Mouse (Mus musculus) limb, embryonic 10.5 days (tissue): ENCODE measurements around the gene Immp2l. TPM values are rescaled to one million over a fixed set of nuclear protein-coding genes. Genes with fewer than 3 reads are reported as not detected.
A peak's percentile ranks its signal among the peaks of the same experiment; 100 is the strongest.

Experiments used
- DNase-seq: peaks from one replicate; pipeline ENCODE4 v3.0.0-alpha.2; 2017; ENCODE audit warnings: low spot score
- H3K27ac ChIP-seq: fragments of 300-500 bp; sonication (generic); 2 replicates; pipeline ENCODE4 v1.5.1; 2016; ENCODE audit warnings: mild to moderate bottlenecking
- H3K27me3 ChIP-seq: fragments of 300-500 bp; sonication (generic); 2 replicates; pipeline ENCODE4 v1.6.1; 2016; ENCODE audit warnings: low read depth, mild to moderate bottlenecking; ENCODE audit not compliant: poor library complexity, severe bottlenecking
- H3K36me3 ChIP-seq: fragments of 300-500 bp; sonication (generic); 2 replicates; pipeline ENCODE4 v1.6.1; 2016; ENCODE audit warnings: mild to moderate bottlenecking, moderate library complexity
- H3K4me1 ChIP-seq: fragments of 300-500 bp; sonication (generic); 2 replicates; pipeline ENCODE4 v1.6.1; 2016
- H3K4me3 ChIP-seq: fragments of 300-500 bp; sonication (generic); 2 replicates; pipeline ENCODE4 v1.5.1; 2016; ENCODE audit warnings: mild to moderate bottlenecking, moderate library complexity
- H3K9me3 ChIP-seq: fragments of 300-500 bp; sonication (generic); replicated peaks from 2 replicates; pipeline ENCODE4 v1.6.1; 2016; ENCODE audit warnings: mild to moderate bottlenecking
- WGBS: fragments of 180-500 bp; shearing (Covaris S2); methylation state at CpG from one replicate; pipeline ENCODE4 v1.1.7; 2016; 5-methylcytosine and 5-hydroxymethylcytosine counted together
- polyA plus RNA-seq: library from polyadenylated mRNA; unstranded; fragments of >200 nt; fragmentation: Nextera tagmentation; extraction: Ambion mirVana; gene quantifications from 2 replicates; pipeline ENCODE4 v1.2.1, GENCODE M21; 2016

The Immp2l gene
- polyA plus RNA-seq, 1 experiment from 2014 or later, result 8.5 TPM

DNA sequence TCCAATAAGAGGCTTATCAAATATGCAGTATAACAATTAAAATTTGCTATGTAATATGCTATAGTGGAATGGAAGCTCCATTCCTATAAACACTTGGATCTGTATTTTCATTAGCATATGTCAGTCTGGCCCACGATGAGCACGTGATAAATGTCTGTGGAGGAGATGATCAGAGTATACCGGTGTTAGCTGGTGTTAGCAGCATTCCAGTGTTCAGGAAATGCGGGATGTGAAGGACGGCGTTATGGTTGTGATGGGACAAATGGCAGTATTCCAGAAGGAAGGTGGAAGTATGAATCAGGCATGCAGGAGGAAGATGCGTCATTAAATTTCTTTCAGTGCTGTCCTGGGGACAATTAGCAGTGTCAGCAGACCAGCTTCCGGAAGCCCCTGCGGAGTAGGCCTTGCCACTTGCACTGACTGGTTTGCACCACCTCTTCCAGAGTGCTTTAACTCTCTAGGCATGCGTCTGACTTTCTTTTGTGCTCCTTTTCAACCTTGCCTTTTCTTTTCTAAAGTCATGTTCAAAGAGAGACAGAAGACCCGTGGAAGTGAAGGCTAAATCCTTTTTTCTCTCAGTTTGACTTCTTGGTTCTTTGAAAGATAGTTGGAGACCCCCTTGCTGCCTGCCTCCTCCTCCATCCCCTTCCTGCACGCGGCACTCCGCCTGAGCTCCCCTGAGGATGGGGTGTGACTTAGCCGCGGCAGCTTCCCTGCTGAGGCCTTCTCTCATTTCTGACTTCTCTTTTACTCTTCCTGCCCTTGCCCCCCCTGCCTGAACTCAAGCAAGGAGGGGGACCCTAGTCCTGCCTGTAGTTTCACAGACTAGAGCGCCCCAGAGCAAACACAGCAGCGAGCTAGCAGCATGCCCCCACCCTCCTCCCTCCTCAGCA is 541.9 kb downstream of the Immp2l start:
- Histone ChIP-seq H3K27ac (peak overlapping the region; percentile 82), H3K4me3 (peak overlapping the region; percentile 32), H3K4me1 (peaks cover 12% of the 10 kb centered on the region), H3K36me3 (no peaks in the 10 kb centered on the region), H3K27me3 (no peaks in the 10 kb centered on the region), H3K9me3 (no peaks in the 10 kb centered on the region)
- DNase-seq, result peak; percentile 53
- WGBS, result 22% methylated on average over 18 of the region's 18 CpGs

- Histone ChIP-seq H3K9me3 (no peaks in the 10 kb centered on the region), H3K4me3 (peak overlapping the region; percentile 32), H3K4me1 (peaks cover 12% of the 10 kb centered on the region), H3K27me3 (no peaks in the 10 kb centered on the region), H3K36me3 (no peaks in the 10 kb centered on the region), H3K27ac (peak overlapping the region; percentile 82)
- DNase-seq, result no peak
- 26% methylated on average over 1 of the region's 1 CpGs for WGBS
Measured at GRCm38 (mm10) chr12:41566433-41566794, 542.5 kb downstream of the Immp2l start.

GRCm38 (mm10) chr12:41573754-41574153 is 549.9 kb downstream of the Immp2l start:
- 58% methylated on average over 3 of the region's 3 CpGs for WGBS

GRCm38 (mm10) chr12:41575221-41575620 is 551.3 kb downstream of the Immp2l start:
- 92% methylated on average over 4 of the region's 4 CpGs for WGBS
- no peaks in the 10 kb centered on the region for H3K27me3 ChIP-seq
- H3K9me3 ChIP-seq, result no peaks in the 10 kb centered on the region
- H3K36me3 ChIP-seq, result no peaks in the 10 kb centered on the region
- H3K4me3 ChIP-seq, result no peak overlapping the region
- DNase-seq, result no peak
- no peak overlapping the region for H3K27ac ChIP-seq
- H3K4me1 ChIP-seq, result no peaks in the 10 kb centered on the region

More at GRCm38 (mm10) chr12:41573754-41574153, 549.9 kb downstream of the Immp2l start:
- no peak for DNase-seq
- no peaks in the 10 kb centered on the region for H3K9me3 ChIP-seq
- H3K27ac ChIP-seq, result no peak overlapping the region
- H3K4me1 ChIP-seq, result no peaks in the 10 kb centered on the region
- no peaks in the 10 kb centered on the region for H3K27me3 ChIP-seq
- no peak overlapping the region for H3K4me3 ChIP-seq
- no peaks in the 10 kb centered on the region for H3K36me3 ChIP-seq

GRCm38 (mm10) chr12:41593401-41593800 is 569.5 kb downstream of the Immp2l start:
- no peaks in the 10 kb centered on the region for H3K36me3 ChIP-seq
- no peak overlapping the region for H3K27ac ChIP-seq
- H3K4me3 ChIP-seq, result no peak overlapping the region
- 86% methylated on average over 5 of the region's 5 CpGs for WGBS
- H3K4me1 ChIP-seq, result no peaks in the 10 kb centered on the region
- no peaks in the 10 kb centered on the region for H3K27me3 ChIP-seq
- H3K9me3 ChIP-seq, result no peaks in the 10 kb centered on the region
- no peak for DNase-seq

- H3K4me1 ChIP-seq, result no peaks in the 10 kb centered on the region
- no peaks in the 10 kb centered on the region for H3K36me3 ChIP-seq
- no peaks in the 10 kb centered on the region for H3K27me3 ChIP-seq
- no peak overlapping the region for H3K27ac ChIP-seq
- H3K4me3 ChIP-seq, result no peak overlapping the region
- no peak for DNase-seq
- 94% methylated on average over 4 of the region's 4 CpGs for WGBS
- H3K9me3 ChIP-seq, result no peaks in the 10 kb centered on the region
Measured at GRCm38 (mm10) chr12:41594037-41594436, 570.1 kb downstream of the Immp2l start.

DNA sequence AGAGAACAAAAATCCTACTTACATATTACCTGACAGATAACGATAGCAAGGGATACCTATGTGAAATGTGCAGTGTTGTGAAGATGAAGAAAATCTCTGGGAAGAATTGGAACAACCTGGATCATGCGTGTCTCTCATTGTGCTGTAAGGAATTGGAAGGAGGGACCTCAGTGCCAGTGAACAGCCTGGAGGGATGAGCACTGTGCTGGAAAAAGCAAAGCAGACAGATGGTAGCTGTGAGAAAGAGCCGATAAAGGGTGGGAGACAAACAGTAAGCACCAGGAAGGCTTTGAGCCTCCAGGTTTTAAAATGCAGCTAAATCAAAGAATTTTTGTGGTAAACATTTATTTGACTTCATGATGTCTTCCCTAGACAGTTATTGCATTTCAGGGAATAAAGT is 591.4 kb downstream of the Immp2l start:
- H3K27ac ChIP-seq, result no peak overlapping the region
- DNase-seq, result no peak
- no peak overlapping the region for H3K4me3 ChIP-seq
- H3K4me1 ChIP-seq, result no peaks in the 10 kb centered on the region
- no peaks in the 10 kb centered on the region for H3K36me3 ChIP-seq
- H3K9me3 ChIP-seq, result no peaks in the 10 kb centered on the region
- 88% methylated on average over 3 of the region's 3 CpGs for WGBS
- no peaks in the 10 kb centered on the region for H3K27me3 ChIP-seq

DNA sequence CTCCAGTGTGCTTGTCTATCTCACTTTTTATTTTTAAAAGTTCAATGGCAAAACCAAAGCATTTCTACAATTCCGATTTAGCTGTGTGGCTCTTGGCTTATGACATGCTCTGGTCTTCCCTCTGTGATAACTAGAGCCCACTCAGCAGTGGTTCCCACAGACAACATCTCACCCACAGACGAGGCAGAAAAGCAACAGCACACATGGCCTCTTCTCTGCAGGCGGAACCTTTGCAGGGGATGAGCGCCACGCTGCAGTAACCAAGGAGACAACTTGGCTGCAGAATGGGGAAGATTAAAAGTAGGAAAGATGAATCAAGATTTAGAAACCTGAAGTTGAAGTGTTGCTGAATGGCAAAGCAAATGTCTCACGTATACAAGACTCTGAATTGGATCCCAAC is 597.5 kb downstream of the Immp2l start:
- no peak for DNase-seq
- Histone ChIP-seq H3K9me3 (no peaks in the 10 kb centered on the region), H3K36me3 (no peaks in the 10 kb centered on the region), H3K27me3 (no peaks in the 10 kb centered on the region), H3K27ac (no peak overlapping the region), H3K4me3 (no peak overlapping the region), H3K4me1 (no peaks in the 10 kb centered on the region)
- 88% methylated on average over 6 of the region's 6 CpGs for WGBS

DNA sequence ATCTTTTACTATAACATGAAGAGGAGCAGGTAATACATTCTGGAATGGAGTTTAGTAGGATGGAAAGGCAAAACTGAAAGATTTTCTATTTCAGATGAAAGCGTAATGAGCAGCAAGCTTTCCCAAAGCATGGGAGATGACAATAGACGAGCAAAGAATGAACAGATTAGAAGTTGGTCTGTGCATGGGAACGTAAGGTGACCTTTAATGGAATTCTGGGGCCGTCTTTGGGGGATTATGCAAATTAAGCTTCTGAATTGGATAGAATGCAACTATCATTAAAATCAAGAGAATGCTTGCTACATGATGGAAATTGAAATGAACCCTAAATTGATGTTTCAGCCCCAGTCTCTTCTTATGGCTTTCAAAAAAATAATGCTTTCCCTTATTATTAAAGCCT is 619.4 kb downstream of the Immp2l start:
- no peak for DNase-seq
- Histone ChIP-seq H3K27me3 (no peaks in the 10 kb centered on the region), H3K9me3 (no peaks in the 10 kb centered on the region), H3K27ac (no peak overlapping the region), H3K4me3 (no peak overlapping the region), H3K36me3 (no peaks in the 10 kb centered on the region), H3K4me1 (no peaks in the 10 kb centered on the region)
- WGBS, result 83% methylated on average over 4 of the region's 4 CpGs

DNA sequence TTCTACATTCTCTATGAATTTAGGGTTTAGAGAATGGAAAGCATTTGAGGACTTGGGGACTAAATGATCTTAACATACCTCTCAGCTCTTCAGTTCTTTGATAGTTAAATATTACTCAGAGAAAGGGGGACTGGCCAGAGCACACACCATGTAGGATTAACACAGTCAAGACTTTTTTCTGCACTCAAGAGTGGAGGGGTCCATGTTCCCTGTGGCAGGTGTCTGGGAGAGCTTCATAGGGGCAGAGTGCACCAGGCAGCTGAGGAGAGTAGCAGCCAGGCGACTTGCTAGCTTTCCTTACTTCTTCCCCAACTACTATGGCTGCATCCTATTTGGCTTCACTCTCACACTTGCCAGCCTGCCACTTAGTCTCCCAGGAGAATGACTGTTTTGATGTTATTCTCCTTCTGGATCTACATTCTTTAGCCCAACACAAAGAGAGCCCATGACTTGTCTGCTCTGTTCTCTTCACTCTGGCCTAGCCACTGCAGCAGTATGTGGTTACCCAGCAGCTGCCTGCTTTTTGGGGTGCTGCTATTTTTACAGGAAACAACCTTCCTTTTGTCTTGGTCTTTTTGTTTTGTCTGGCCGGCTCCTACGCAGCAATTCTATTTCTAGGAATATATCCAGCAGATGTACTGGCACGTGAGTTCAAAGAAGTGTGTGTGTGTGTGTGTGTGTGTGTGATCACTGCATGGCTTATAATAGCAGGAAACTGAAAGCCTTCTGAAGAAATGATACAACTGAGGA is 621.1 kb downstream of the Immp2l start:
- Histone ChIP-seq H3K36me3 (no peaks in the 10 kb centered on the region), H3K27ac (no peak overlapping the region), H3K4me3 (no peak overlapping the region), H3K4me1 (no peaks in the 10 kb centered on the region), H3K27me3 (no peaks in the 10 kb centered on the region), H3K9me3 (no peaks in the 10 kb centered on the region)
- DNase-seq, result no peak
- 86% methylated on average over 4 of the region's 4 CpGs for WGBS

GRCm38 (mm10) chr12:41646956-41647575 is 623.2 kb downstream of the Immp2l start:
- Histone ChIP-seq H3K4me3 (no peak overlapping the region), H3K4me1 (no peaks in the 10 kb centered on the region), H3K36me3 (no peaks in the 10 kb centered on the region), H3K27ac (no peak overlapping the region), H3K27me3 (no peaks in the 10 kb centered on the region), H3K9me3 (no peaks in the 10 kb centered on the region)
- DNase-seq, result no peak
- WGBS, result 53% methylated on average over 5 of the region's 5 CpGs

- H3K27me3 ChIP-seq, result no peaks in the 10 kb centered on the region
- H3K27ac ChIP-seq, result no peak overlapping the region
- H3K4me3 ChIP-seq, result no peak overlapping the region
- no peaks in the 10 kb centered on the region for H3K4me1 ChIP-seq
- no peak for DNase-seq
- no peaks in the 10 kb centered on the region for H3K9me3 ChIP-seq
- H3K36me3 ChIP-seq, result no peaks in the 10 kb centered on the region
- 86% methylated on average over 2 of the region's 2 CpGs for WGBS
Measured at GRCm38 (mm10) chr12:41647675-41648074, 623.8 kb downstream of the Immp2l start.
